Mouse (Mus musculus) hindbrain, embryonic 14.5 days (tissue): ENCODE results near the gene Car12. TPM values are rescaled to one million over a fixed set of nuclear protein-coding genes. Genes with fewer than 3 reads are reported as not detected.

Source experiments
- ATAC-seq: fragments of 200-750 bp; cut with Nextera tagmentation; 2 replicates; pipeline ENCODE4 v1.8.0; 2017; ENCODE audit warnings: moderate number of reproducible peaks, mild to moderate bottlenecking, moderate TSS enrichment, moderate library complexity; ENCODE audit not compliant: low FRiP score
- DNase-seq: peaks from one replicate; pipeline ENCODE4 v3.0.0-alpha.2; 2015; ENCODE audit warnings: low spot score
- H3K27ac ChIP-seq: fragments of 300-500 bp; sonication (generic); 2 replicates; pipeline ENCODE4 v1.5.1; 2014; ENCODE audit warnings: mild to moderate bottlenecking, moderate library complexity
- H3K27me3 ChIP-seq: fragments of 300-500 bp; sonication (generic); 2 replicates; pipeline ENCODE4 v1.6.1; 2014; ENCODE audit warnings: mild to moderate bottlenecking, low read length, mixed read lengths; ENCODE audit not compliant: control insufficient read depth, insufficient read depth
- H3K36me3 ChIP-seq: fragments of 300-500 bp; sonication (generic); replicated peaks from 2 replicates; pipeline ENCODE4 v1.6.1; 2014; ENCODE audit not compliant: control insufficient read depth, insufficient read depth
- H3K4me1 ChIP-seq: fragments of 300-500 bp; sonication (generic); replicated peaks from 2 replicates; pipeline ENCODE4 v1.6.1; 2014; ENCODE audit warnings: antibody characterized with exemption, low read length, mixed read lengths; ENCODE audit not compliant: control insufficient read depth, insufficient read depth
- H3K4me2 ChIP-seq: fragments of 300-500 bp; sonication (generic); replicated peaks from 2 replicates; pipeline ENCODE4 v1.6.1; 2014; ENCODE audit warnings: mild to moderate bottlenecking, moderate library complexity
- H3K4me3 ChIP-seq: fragments of 300-500 bp; sonication (generic); replicated peaks from 2 replicates; pipeline ENCODE4 v1.5.1; 2014; ENCODE audit warnings: mild to moderate bottlenecking, low read length
- H3K9ac ChIP-seq: fragments of 300-500 bp; sonication (generic); 2 replicates; pipeline ENCODE4 v1.6.1; 2014
- H3K9me3 ChIP-seq: fragments of 300-500 bp; sonication (generic); 2 replicates; pipeline ENCODE4 v1.6.1; 2016; ENCODE audit warnings: low read length; ENCODE audit not compliant: control insufficient read depth
- WGBS: fragments of 180-500 bp; shearing (Covaris S2); extraction: QIAGEN DNeasy Blood & Tissue Kit; methylation state at CpG from one replicate; pipeline ENCODE4 v1.1.7; 2014; 5-methylcytosine and 5-hydroxymethylcytosine counted together
- polyA plus RNA-seq: library from polyadenylated mRNA; unstranded; fragments of >200 nt; fragmentation: Nextera tagmentation; extraction: Ambion mirVana; gene quantifications from 2 replicates; pipeline ENCODE4 v1.2.1, GENCODE M21; 2014

Car12 gene
- polyA plus RNA-seq, 1 experiment from 2014 or later = 6.5 TPM

- ATAC-seq = no peak
- no peaks in the 10 kb centered on the region for H3K36me3 ChIP-seq
- no peak for DNase-seq
- H3K4me1 ChIP-seq = no peaks in the 10 kb centered on the region
- H3K9me3 ChIP-seq = no peaks in the 10 kb centered on the region
- no peak overlapping the region for H3K4me2 ChIP-seq
- no peak overlapping the region for H3K9ac ChIP-seq
- 71% methylated on average over 6 of the region's 6 CpGs for WGBS
- no peaks in the 10 kb centered on the region for H3K27me3 ChIP-seq
- no peak overlapping the region for H3K4me3 ChIP-seq
- no peak overlapping the region for H3K27ac ChIP-seq
Measured at GRCm38 (mm10) chr9:66680102-66680501, 33.4 kb upstream of the Car12 start.

GRCm38 (mm10) chr9:66682822-66683221 is 30.7 kb upstream of the Car12 start:
- Histone ChIP-seq H3K36me3 (no peaks in the 10 kb centered on the region), H3K4me2 (no peak overlapping the region), H3K4me1 (no peaks in the 10 kb centered on the region), H3K9ac (no peak overlapping the region), H3K4me3 (no peak overlapping the region), H3K27ac (no peak overlapping the region), H3K27me3 (no peaks in the 10 kb centered on the region), H3K9me3 (no peaks in the 10 kb centered on the region)
- ATAC-seq (no peak), DNase-seq (no peak)
- WGBS = 87% methylated on average over 3 of the region's 3 CpGs

- Histone ChIP-seq H3K27me3 (no peaks in the 10 kb centered on the region), H3K4me2 (no peak overlapping the region), H3K4me1 (no peaks in the 10 kb centered on the region), H3K4me3 (no peak overlapping the region), H3K36me3 (no peaks in the 10 kb centered on the region), H3K9ac (no peak overlapping the region), H3K9me3 (no peaks in the 10 kb centered on the region), H3K27ac (no peak overlapping the region)
- no peak for DNase-seq
- no peak for ATAC-seq
- 84% methylated on average over 6 of the region's 6 CpGs for WGBS
Measured at GRCm38 (mm10) chr9:66685730-66686129, 27.8 kb upstream of the Car12 start.

GRCm38 (mm10) chr9:66687713-66688112 is 25.8 kb upstream of the Car12 start:
- Histone ChIP-seq H3K4me1 (no peaks in the 10 kb centered on the region), H3K36me3 (no peaks in the 10 kb centered on the region), H3K27me3 (no peaks in the 10 kb centered on the region), H3K4me3 (no peak overlapping the region), H3K9ac (no peak overlapping the region), H3K27ac (no peak overlapping the region), H3K4me2 (no peak overlapping the region), H3K9me3 (no peaks in the 10 kb centered on the region)
- WGBS = 85% methylated on average over 2 of the region's 2 CpGs
- no peak for ATAC-seq
- DNase-seq = no peak

- WGBS = 78% methylated on average over 4 of the region's 4 CpGs
- DNase-seq (no peak), ATAC-seq (no peak)
- Histone ChIP-seq H3K9ac (no peak overlapping the region), H3K4me1 (no peaks in the 10 kb centered on the region), H3K4me2 (no peak overlapping the region), H3K9me3 (no peaks in the 10 kb centered on the region), H3K36me3 (no peaks in the 10 kb centered on the region), H3K27ac (no peak overlapping the region), H3K4me3 (no peak overlapping the region), H3K27me3 (no peaks in the 10 kb centered on the region)
Measured at GRCm38 (mm10) chr9:66691683-66692305, 21.7 kb upstream of the Car12 start.

GRCm38 (mm10) chr9:66697355-66698140 is 15.9 kb upstream of the Car12 start:
- no peaks in the 10 kb centered on the region for H3K4me1 ChIP-seq
- H3K4me3 ChIP-seq = no peak overlapping the region
- H3K4me2 ChIP-seq = no peak overlapping the region
- no peak overlapping the region for H3K27ac ChIP-seq
- ATAC-seq (no peak), DNase-seq (no peak)
- H3K36me3 ChIP-seq = no peaks in the 10 kb centered on the region
- H3K9ac ChIP-seq = no peak overlapping the region
- H3K9me3 ChIP-seq = no peaks in the 10 kb centered on the region
- no peaks in the 10 kb centered on the region for H3K27me3 ChIP-seq
- WGBS = 81% methylated on average over 7 of the region's 7 CpGs

GRCm38 (mm10) chr9:66699748-66700147 is 13.7 kb upstream of the Car12 start:
- H3K4me2 ChIP-seq = no peak overlapping the region
- H3K4me3 ChIP-seq = no peak overlapping the region
- WGBS = 93% methylated on average over 4 of the region's 4 CpGs
- no peaks in the 10 kb centered on the region for H3K36me3 ChIP-seq
- no peak overlapping the region for H3K9ac ChIP-seq
- H3K27me3 ChIP-seq = no peaks in the 10 kb centered on the region
- DNase-seq (no peak), ATAC-seq (no peak)
- H3K27ac ChIP-seq = no peak overlapping the region
- H3K4me1 ChIP-seq = no peaks in the 10 kb centered on the region
- H3K9me3 ChIP-seq = no peaks in the 10 kb centered on the region

GRCm38 (mm10) chr9:66703002-66703401 is 10.5 kb upstream of the Car12 start:
- Histone ChIP-seq H3K4me2 (no peak overlapping the region), H3K27me3 (no peaks in the 10 kb centered on the region), H3K4me3 (no peak overlapping the region), H3K36me3 (no peaks in the 10 kb centered on the region), H3K4me1 (peaks cover 3% of the 10 kb centered on the region; the same call in 1 of the 2 replicates), H3K9me3 (no peaks in the 10 kb centered on the region), H3K9ac (no peak overlapping the region), H3K27ac (no peak overlapping the region)
- WGBS = 79% methylated on average over 4 of the region's 4 CpGs
- ATAC-seq (no peak), DNase-seq (no peak)

- Histone ChIP-seq H3K9ac (no peak overlapping the region), H3K36me3 (no peaks in the 10 kb centered on the region), H3K4me1 (peaks cover 6% of the 10 kb centered on the region; the same call in 1 of the 2 replicates), H3K9me3 (no peaks in the 10 kb centered on the region), H3K27me3 (no peaks in the 10 kb centered on the region), H3K4me3 (no peak overlapping the region), H3K4me2 (no peak overlapping the region), H3K27ac (no peak overlapping the region)
- DNase-seq = no peak
- ATAC-seq = no peak
Measured at GRCm38 (mm10) chr9:66705354-66705753, 8.1 kb upstream of the Car12 start.
